Comparison of ENCODE assay signal across 18 mouse cellular contexts in genomic region chr11:95333805-95334204, GRCm38 (mm10). TPM values are rescaled to one million over a fixed set of nuclear protein-coding genes. Genes with fewer than 3 reads are reported as not detected.
A peak's percentile ranks its signal among the peaks of the same experiment; 100 is the strongest.
DNase-seq lines count a peak whose midpoint lies in the region; ATAC-seq and TF ChIP-seq lines count a peak whose summit lies in the region.
"Had no signal": no experiment of that assay in that cellular context is flagged by ENCODE, and none has a peak within 500 bp of the region (broad histone marks: within the 10 kb centered on the region; RNA-seq: fewer than 3 reads in every experiment).

No protein-coding gene starts in this region.

- ATAC-seq in erythroid progenitor cell, adult 5-6 weeks (replicated peaks; ENCODE audit: low FRiP score, poor library complexity, severe bottlenecking): peak; percentile 73
- peak; percentile 62 for ATAC-seq in liver, postnatal 0 days
- ATAC-seq: forebrain, embryonic 16.5 days had no signal

- 50% methylated on average over 9 of the region's 9 CpGs for WGBS in liver, postnatal 0 days (ENCODE audit: insufficient replicate concordance)

- no peaks in the 10 kb centered on the region; the same call in 1 of the 2 replicates for H3K36me3 ChIP-seq in liver, postnatal 0 days (replicated peaks; ENCODE audit: insufficient read depth, low read length)
- H3K36me3 ChIP-seq: limb, embryonic 12.5 days; midbrain, embryonic 10.5 days; neural tube, embryonic 12.5 days had no signal

- H3K4me3 ChIP-seq in liver, postnatal 0 days (ENCODE audit: low read depth, low read length): no peak overlapping the region
- H3K4me3 ChIP-seq: limb, embryonic 12.5 days; midbrain, embryonic 10.5 days; neural tube, embryonic 12.5 days had no signal

- no peaks in the 10 kb centered on the region for H3K9me3 ChIP-seq in liver, postnatal 0 days (ENCODE audit: low read length)
- H3K9me3 ChIP-seq: limb, embryonic 12.5 days; midbrain, embryonic 10.5 days; neural tube, embryonic 12.5 days had no signal

- TF ChIP-seq EP300 in liver, postnatal 0 days (IDR thresholded peaks at IDR 0.05; ENCODE audit: low read depth): peak; percentile 99

- H3K27me3 ChIP-seq in liver, postnatal 0 days (ENCODE audit: insufficient read depth, low read length): no peaks in the 10 kb centered on the region
- H3K27me3 ChIP-seq: limb, embryonic 12.5 days; neural tube, embryonic 12.5 days had no signal

- peaks cover 46% of the 10 kb centered on the region for H3K4me1 ChIP-seq in liver, postnatal 0 days (ENCODE audit: insufficient read depth)

- no peak for TF ChIP-seq CTCF in liver, postnatal 0 days (IDR thresholded peaks at IDR 0.05; ENCODE audit: low read depth)

- peak overlapping the region; percentile 56 for H3K4me2 ChIP-seq in liver, postnatal 0 days (ENCODE audit: low read depth, low read length)
- H3K4me2 ChIP-seq: limb, embryonic 12.5 days; neural tube, embryonic 12.5 days had no signal

- H3K9ac ChIP-seq in liver, postnatal 0 days (replicated peaks): peak overlapping the region; percentile 31; the same call in 1 of the 2 replicates
- H3K9ac ChIP-seq: limb, embryonic 12.5 days; neural tube, embryonic 12.5 days had no signal

- DNase-seq in spleen, postnatal 10 days (ENCODE audit: low spot score in 2 of 2): peak; percentile 57 to 63
- DNase-seq in spleen, postnatal 14 days (ENCODE audit: low spot score in 2 of 2): no peak
- peak; percentile 73 for DNase-seq in MEL-GATA-1-ER (ENCODE audit: extremely low read depth, low read depth)
- DNase-seq in liver, postnatal 0 days: peak; percentile 58
- DNase-seq in right cerebral cortex, postnatal 14 days: no peak
- no peak for DNase-seq in gastrocnemius, postnatal 4 days (ENCODE audit: low spot score in 2 of 2)
- DNase-seq: cerebellum, adult 11-12 months; cerebellum, postnatal 36 days; heart, adult 18-20 months; kidney, adult 8-10 months; kidney, postnatal 36 days; layer of hippocampus, adult 9-11 months; lung, postnatal 14 days had no signal

- peak overlapping the region; percentile 88 for H3K27ac ChIP-seq in liver, postnatal 0 days (ENCODE audit: low read depth)
- H3K27ac ChIP-seq: limb, embryonic 12.5 days; midbrain, embryonic 10.5 days; neural tube, embryonic 12.5 days had no signal

RNA-seq across cellular contexts. Expression of gene Fam117a, which starts 3.0 kb away (rescaled TPM):
- 340 and 347 TPM in 2 replicates for total RNA-seq in erythroid progenitor cell, adult 5-6 weeks (2015; ENCODE audit: low replicate concordance)
- total RNA-seq in erythroid progenitor cell, adult 5-6 weeks (2017; ENCODE audit: low replicate concordance): 282 and 287 TPM in 2 replicates
- 60.1 and 61.8 TPM in 2 replicates for polyA plus RNA-seq in liver, postnatal 0 days (2015; fragmentation: Nextera tagmentation; extraction: Ambion mirVana)
- 10 to 100 TPM; 21.1 to 24.9 TPM for total RNA-seq in gastrocnemius, postnatal 4 days (2021)

RNA-seq across cellular contexts. Expression of gene Kat7, which starts 23.8 kb away (rescaled TPM):
- total RNA-seq in erythroid progenitor cell, adult 5-6 weeks (2015; ENCODE audit: low replicate concordance): 94.3 and 127 TPM in 2 replicates
- total RNA-seq in erythroid progenitor cell, adult 5-6 weeks (2017; ENCODE audit: low replicate concordance): 72.6 and 81.2 TPM in 2 replicates
- 16.8 and 19.4 TPM in 2 replicates for polyA plus RNA-seq in liver, postnatal 0 days (2015; fragmentation: Nextera tagmentation; extraction: Ambion mirVana)
- 10 to 100 TPM; 44.2 to 44.4 TPM for total RNA-seq in gastrocnemius, postnatal 4 days (2021)

RNA-seq across cellular contexts. Expression of gene Slc35b1, which starts 50.7 kb away (rescaled TPM):
- 35.0 and 42.3 TPM in 2 replicates for total RNA-seq in erythroid progenitor cell, adult 5-6 weeks (2015; ENCODE audit: low replicate concordance)
- total RNA-seq in erythroid progenitor cell, adult 5-6 weeks (2017; ENCODE audit: low replicate concordance): 38.7 and 50.4 TPM in 2 replicates
- 38.4 and 40.1 TPM in 2 replicates for polyA plus RNA-seq in liver, postnatal 0 days (2015; fragmentation: Nextera tagmentation; extraction: Ambion mirVana)
- total RNA-seq in gastrocnemius, postnatal 4 days (2021): 10 to 100 TPM; 47.4 to 49.3 TPM

Comparison
In these comparisons a context has a peak if more than half of its experiments do, and no peak if none do; other contexts are left out.
1. DNase-seq: peak in spleen, postnatal 10 days (2 of 2), MEL-GATA-1-ER (single experiment) and liver, postnatal 0 days (single experiment); none in spleen, postnatal 14 days (0 of 2), right cerebral cortex, postnatal 14 days (single experiment) and gastrocnemius, postnatal 4 days (0 of 2).
2. RNA of gene Fam117a, which starts 3.0 kb away (total RNA-seq): 282 to 347 TPM in erythroid progenitor cell, adult 5-6 weeks; 21.1 to 24.9 TPM in gastrocnemius, postnatal 4 days; every median in the first group is over 10 times any median in the second.